Mouse (Mus musculus): ENCODE results near the gene Ankrd35.
A peak's percentile ranks its signal among the peaks of the same experiment; 100 is the strongest.
"Not testable (repeated sequence)": the region's sequence is repeated elsewhere in the genome, so short reads cannot be mapped to it uniquely, and the experiment has no call there.

Gene Ankrd35

DNA sequence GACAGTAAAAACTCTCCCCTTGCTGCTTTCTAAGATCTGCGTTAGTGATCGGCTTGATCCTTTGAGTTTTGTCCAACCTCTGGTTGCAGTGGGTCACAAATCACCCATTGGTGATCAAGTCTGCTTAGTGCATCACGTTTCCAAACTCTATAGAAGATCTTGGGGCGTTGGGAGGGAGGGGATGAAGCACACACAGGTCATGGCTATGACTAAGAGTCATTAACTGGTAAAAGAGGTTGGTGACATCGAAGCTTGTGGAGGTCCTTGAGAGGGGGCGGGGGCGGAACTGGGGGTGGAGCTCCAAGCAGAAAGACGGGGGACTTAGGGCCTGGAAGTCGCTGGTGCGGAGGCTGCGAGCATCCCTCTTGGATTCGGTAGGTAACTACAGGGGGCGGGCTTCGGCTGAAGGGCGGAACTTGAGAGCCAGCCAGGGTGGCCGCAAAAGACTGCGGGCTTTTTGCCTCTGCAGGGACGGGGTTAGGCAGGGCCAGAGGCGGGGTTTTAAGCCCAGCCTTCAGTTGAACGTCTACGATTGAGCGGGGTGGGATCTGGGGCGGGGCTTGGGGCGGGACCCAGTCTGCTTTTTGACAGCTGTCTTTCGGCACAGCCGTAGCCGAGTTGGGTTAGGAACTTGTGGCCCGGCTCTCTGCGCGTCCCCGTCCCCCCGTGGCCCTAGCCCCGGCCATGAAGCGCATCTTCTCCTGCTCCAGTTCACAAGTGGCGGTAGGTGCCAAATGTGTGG is at the start of gene Ankrd35:
TSS of gene Ankrd35 (plus strand) at position 405 of the 742 bp plus-strand sequence.
- peak; percentile 77 for DNase-seq (ENCODE audit: low read depth)

DNA sequence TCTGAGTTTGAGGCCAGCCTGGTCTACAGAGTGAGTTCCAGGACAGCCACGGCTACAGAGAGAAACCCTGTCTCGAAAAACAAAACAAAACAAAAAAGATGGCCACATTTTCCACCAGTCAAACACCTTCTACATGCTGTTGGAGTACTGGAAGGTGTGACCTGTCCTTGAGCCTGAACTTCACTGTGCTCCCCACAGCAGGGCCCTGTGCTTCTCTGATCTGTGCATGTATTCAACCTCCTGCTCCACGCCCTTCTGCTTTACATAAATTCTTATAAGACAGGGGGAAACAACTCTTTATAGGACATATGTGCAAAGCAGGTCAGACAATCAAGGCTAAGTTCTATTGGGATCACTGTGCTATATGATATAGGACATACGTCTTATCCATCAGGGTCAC is 46.7 kb upstream of the Ankrd35 start:
- DNase-seq (ENCODE audit: low read depth), result no peak

DNA sequence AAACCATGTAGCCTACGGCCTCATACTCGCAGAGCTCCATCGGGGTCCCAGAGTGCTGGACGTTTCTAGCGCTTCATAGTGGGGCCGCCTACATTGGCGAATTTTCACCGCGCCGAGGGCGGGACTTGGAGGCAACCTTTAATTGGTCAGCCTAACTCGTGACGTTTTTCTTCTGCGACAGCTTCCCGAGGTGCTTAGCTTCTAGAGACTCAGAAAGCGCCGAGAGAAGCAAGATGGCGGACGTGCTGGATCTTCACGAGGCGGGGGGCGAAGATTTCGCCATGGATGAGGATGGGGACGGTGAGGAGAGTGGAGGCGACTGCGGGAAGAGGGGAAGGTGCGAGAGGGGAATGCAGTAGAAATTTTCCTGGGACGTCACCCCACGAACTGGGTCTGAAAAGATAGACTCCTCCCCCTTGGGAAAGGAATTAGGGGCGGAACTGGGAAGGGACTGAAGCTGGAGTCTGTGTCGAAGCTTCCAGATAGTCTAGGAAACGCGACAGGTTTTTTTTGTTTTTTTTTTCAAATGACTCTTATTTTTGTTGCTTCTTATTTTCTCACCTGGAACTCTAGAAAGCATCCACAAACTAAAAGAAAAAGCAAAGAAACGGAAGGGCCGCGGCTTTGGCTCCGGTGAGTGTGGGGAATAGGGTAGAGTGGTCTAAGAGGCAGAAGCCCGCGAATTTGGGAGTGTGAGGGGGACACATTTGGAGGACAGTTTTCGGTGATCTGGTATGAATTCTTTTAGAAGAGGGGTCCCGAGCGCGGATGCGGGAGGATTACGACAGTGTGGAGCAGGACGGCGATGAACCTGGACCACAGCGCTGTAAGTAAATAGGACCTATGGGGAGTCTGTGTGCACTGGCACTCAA is 40.0 kb upstream of the Ankrd35 start, which contains the start of gene Rbm8a:
TSS of gene Rbm8a (plus strand) at position 205 of the 872 bp plus-strand sequence.
- peak; percentile 99 for DNase-seq (ENCODE audit: low read depth)

DNA sequence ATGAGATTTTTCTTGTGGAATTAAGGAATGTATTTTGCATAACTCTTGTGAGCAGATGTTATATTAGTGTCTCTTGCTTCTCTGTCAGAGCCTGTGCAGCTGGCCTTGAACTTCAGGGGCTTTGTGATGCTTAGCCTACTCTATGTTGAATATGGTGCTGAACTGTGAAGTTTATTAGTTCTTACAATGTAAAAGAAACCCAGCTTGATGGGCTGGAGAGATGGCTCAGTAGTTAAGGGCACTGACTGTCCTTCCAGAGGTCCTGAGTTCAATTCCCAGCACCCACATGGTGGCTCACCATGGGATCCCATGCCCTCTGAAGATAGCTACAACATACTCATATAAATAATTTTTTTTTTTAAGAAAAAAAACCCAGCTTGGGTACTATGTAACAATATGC is 37.9 kb upstream of the Ankrd35 start:
- DNase-seq (ENCODE audit: low read depth), result no peak

DNA sequence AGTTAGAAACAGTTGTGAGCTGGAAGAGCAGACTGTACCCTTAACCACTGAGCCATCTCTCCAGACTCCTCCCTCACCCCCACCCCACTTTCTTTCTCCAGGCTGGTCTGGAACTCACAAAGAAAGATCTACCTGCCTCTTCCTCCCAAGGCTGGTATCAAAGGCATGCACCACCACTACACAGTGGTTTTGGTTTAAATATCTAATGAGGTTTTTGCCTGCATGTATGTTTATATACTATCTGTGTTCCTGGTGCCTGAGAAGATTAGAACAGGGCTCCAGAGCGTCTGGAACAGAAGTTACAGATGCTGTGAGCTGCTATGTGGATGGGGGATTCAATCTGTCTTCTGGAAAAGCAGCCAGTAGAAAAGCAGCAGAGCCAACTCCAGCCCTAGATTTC is 35.9 kb upstream of the Ankrd35 start:
- DNase-seq (ENCODE audit: low read depth), result peak; percentile 13

DNA sequence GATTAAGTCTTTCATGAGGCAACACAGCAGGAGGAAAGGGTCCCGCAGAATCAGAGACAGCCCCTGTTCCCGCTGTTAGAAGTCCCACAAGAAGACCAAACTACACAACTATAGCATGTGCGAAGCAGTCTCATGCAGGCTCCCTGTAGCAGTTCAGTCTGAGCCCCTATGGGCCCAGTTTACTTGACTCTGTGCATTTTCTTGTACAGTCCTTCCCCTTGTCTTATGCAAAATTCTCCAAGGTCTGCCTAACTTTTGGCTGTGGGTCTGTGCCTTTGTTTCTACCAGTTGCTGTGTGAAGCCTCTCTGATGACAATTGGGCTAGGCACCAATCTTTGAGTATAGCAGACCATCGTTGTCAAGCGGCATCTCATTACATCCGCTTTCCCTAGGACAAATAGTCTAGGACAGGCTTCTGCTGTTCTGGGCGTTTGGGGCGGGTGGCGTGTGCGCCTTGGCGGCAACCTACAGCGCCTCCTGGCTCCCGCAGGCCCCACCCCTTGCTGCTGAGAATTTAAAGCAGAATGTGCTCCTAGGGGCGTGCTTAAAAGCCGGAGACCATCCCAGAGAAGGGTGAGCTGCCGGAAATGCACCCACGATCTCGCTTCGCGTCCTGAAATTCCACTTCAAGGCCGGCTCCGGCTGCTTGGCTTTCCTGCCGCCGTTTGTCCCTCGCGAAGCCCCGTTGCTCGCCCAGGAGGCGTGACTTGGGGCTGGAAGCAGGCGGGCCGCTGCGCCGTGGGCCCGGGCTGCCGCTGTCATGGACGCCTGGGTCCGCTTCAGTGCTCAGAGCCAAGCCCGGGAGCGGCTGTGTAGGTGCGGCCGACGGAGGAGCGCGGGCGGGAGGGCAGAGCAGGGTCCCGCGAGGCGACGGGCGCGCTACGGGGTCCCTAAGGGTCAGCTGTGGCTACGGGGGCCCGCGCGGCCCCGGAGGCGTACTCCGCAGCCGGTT is 34.7 kb upstream of the Ankrd35 start, which contains the start of the genes Pex11b and Gm42957:
TSS of gene Pex11b (plus strand) at position 449 of the 952 bp plus-strand sequence.
TSS of gene Gm42957 (plus strand) at position 547 of the 952 bp plus-strand sequence.
- DNase-seq (ENCODE audit: low read depth), result peak; percentile 72

DNA sequence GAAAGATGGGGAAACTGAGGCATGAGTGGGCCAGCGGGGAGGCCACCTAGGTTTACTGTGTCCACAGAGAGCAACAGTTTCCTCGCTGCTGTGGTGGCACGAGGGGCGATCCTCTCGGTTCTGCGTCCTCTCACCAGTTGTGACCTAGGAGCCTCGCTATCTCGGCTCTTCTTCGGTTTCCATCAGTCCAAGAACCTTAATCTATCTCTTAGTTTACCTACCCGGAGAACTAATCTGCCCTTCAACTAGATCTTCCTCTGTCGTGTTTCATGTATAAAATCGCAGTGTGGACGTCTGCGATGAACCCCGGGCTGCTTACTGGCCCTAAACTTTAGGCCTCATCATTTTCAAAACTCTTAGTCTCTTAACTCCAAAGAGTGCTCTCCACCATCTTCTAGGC is 34.0 kb upstream of the Ankrd35 start:
- DNase-seq (ENCODE audit: low read depth), result peak; percentile 16

DNA sequence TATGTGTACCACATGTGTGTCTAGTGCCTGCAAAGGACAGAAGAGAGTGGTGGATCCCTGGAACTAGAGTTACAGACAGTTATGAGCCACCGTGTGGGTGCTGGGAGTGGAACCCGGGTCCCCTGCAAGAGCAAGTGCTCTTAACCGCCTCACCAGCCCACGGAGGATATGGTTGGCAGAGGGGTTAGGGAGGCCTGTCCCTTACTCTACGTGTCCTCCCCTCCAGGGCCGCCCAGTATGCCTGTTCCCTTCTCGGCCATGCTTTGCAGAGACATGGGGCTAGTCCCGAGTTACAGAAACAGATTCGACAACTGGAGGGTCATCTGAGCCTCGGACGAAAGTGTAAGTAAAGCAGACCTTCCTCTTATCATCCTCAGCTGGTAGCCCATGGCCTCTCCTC is 33.5 kb upstream of the Ankrd35 start:
- no peak for DNase-seq (ENCODE audit: low read depth)

DNA sequence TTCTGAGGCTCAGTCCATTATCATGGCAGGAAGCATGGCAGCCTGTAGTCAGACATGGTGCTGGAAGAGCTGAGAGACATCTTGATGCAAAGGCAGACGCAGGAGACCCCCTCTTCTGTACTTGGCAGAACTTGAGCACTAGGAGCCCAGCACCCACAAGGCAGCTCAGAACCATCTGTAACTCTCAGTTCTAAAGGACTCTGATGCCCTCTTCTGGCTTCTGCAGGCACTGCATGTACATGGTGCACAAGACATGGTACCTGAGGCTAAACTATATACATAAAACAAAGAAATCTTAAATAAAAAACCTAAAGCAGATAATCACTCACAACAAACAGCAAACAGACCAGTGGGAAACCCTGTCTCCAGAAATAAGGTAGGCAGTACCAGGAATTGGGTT is 30.7 kb upstream of the Ankrd35 start:
- DNase-seq (ENCODE audit: low read depth), result peak; percentile 61

DNA sequence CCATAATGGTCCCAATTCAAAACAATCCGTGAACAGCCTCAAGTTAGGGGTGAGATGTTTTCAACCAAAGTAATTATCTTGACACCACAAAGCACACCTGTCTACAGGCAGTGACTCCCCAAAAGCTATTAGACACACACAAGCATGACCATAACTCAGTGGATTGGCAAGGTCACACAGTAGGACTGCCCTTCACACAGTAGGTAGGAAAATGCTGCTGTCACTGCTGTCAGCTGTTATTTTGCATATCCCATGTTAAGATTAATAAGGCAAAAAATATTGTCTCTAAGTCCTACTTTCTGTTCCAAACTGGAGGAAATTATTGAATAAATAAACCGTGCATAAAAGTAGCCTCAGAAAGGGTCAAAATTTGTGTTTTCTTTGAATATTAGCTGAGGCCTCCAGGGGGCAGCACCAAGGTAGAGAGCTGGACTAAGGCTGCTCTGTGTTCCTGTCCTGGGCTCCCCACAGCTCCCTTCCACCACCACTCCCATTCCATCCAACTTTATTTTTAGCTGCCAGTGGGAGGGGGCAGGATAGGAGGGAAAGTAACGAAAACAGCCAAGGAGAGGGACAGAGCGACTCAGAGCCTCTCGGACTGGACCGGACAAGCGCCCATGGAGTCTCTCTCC is 24.8 kb upstream of the Ankrd35 start, which contains the start of gene Itga10:
TSS of gene Itga10 (plus strand) at position 567 of the 632 bp plus-strand sequence.
- peak; percentile 28 for DNase-seq (ENCODE audit: low read depth)

DNA sequence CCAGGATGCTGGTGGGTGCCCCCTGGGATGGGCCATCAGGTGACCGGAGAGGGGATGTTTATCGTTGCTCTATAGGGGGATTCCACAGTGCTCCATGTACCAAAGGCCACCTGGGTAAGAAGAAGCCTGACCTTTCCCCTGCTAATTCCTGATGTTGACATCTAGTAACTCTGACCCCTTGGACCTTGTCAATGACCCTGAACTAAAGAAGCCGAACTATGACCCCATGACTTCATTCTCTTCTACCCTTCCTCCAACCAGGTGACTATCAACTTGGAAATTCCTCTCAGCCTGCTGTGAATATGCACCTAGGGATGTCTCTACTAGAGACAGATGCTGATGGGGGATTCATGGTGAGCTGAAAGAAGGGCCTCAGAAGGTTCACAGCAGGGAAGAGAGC is 22.6 kb upstream of the Ankrd35 start:
- DNase-seq (ENCODE audit: low read depth), result no peak

DNA sequence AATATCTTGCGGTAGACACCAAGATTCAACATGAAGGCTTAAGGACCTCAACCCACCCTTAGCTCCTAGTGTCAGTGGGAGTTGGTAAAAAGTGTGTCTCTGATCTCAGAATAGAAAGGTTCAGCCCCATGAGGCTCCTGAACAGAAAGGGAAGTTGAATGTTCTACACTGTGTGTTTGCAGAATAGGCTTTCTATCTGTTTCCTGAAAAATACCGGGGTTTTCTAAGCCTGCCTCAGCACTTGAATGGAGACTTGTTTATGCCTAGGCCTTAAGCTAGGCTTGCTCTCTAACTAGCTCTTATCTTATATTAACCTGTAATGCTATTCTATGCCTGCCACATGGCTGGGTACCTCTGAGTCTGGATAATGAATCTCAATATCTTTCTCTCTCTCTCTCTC is 9.0 kb upstream of the Ankrd35 start:
- DNase-seq (ENCODE audit: low read depth), result no peak

DNA sequence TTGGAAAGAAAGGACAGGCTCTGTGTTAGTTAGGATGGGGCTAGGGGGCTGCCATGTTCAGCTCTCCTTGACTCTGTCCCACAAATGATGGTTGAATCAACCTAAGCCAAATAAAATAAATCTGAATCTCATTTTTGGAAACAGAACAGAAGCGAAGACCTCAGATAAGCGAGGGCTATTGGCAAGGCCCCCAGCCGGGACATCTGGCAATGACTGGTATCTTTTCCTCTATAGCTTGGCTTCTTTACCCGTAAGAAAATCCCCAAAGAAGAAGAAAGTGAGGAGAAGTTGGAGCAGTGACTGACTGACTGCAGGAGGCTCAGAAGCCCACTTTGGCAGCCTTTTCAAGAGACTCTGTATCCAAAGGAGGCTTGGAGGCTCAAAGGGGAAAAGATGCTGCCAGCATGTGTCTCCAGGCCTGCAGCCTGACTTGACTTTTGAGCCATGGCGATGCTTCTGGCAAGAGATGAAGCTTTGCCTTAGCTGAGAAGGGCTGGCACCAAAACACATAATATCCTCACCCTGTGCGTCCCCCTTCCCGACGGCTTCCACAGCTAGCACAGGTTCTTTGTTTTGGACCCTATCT is 7.1 kb upstream of the Ankrd35 start:
- DNase-seq (ENCODE audit: low read depth), result no peak

DNA sequence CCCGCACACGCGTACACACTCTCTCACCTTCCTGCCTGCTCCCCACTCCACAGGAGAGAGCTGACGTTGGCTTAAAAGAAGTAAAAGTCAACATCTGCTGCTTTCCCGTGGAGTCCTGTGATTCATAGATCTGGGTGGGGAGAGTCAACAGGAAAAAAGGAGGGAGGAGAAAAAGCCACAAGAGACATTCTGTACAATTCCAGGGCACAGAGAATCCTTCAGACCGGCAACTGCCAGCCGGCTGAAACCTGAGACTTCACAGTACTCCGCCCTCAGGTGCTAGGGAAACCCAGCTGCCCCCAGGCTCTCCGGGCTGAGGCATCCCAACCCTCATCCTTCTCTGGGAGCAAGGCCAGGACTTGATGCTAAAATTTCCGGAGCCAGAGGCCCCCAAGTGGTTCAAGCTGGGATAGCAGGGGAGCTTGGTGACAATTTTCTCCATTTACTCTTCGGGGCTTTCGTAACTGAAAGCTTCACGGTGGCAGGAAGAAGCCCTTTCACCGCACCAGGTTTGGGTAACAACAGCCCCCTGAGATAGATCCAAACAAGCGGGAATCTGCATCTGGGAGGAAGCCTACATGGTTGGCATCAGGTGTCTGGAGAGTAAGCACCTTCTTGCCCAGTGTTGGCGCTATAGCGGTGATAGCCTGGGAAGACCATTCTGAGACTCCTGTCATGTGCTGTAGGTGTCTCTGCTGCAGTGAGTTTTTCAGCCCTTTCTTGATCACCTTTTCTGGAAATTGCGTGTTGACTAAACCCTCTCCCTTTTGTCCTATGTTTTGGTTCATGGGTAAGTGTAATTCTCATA is 6.3 kb upstream of the Ankrd35 start:
- DNase-seq (ENCODE audit: low read depth), result peak; percentile 64

DNA sequence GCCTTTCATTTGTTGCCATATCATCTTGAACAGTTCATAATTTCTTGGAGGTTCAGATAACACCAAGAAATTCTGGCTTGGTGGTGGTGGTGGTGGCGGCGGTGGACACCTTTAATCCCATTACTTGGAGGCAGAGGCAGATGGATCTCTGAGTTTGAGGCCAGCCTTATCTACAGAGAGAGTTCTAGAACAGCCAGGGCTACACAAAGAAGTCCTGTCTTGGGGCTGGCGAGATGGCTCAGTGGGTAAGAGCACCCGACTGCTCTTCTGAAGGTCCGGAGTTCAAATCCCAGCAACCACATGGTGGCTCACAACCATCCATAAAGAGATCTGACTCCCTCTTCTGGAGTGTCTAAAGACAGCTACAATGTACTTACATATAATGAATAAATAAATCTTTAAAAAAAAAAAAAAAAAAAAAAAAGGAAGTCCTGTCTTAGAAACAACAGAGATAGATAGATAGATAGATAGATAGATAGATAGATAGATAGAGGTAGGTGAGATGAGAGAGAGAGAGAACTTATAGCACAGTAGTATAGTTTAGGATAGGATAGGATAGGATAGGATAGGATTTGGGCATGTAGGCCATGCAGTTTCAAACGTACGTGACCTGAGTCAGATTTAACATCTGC is 4.1 kb upstream of the Ankrd35 start:
- not testable (repeated sequence) for DNase-seq (ENCODE audit: low read depth)

DNA sequence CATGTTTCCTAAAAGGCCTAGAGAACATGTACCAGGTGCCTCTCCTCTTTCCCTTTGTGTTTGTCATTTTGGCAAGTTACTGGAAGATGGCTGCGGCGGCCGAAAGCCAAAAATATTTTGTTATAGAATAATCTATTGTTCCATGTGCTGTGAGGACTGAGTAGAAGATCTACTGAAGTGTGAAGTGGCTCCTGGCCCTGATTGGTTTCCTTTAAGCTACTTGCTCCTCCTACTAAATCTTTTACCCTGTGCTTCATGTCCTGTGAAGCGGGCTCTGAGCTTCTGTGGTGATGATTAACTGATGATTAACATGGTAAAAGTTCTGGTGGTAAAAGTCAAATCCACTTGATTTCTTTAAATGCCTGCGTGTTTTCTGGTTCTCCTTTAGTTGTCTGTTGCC is 3.0 kb upstream of the Ankrd35 start:
- DNase-seq (ENCODE audit: low read depth), result no peak

DNA sequence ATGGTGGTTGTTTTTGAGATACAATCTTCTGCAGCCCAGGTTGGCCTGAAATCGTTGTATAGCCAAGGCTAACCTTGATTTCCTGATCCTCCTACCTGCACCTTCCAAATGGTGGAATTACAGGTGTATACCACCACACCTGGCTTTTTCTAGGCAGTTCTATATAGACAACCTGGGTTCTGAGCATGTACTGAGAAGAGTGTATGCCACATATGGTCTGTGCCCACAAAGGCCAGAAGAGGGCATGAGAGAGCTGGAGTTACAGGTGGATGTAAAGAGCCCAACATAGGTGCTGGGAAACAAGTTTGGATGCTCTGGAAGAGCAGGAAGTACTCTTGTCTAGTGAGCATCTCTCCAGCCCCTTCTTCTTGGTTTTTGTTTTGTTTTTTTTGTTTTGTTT is 2.6 kb upstream of the Ankrd35 start:
- no peak for DNase-seq (ENCODE audit: low read depth)

DNA sequence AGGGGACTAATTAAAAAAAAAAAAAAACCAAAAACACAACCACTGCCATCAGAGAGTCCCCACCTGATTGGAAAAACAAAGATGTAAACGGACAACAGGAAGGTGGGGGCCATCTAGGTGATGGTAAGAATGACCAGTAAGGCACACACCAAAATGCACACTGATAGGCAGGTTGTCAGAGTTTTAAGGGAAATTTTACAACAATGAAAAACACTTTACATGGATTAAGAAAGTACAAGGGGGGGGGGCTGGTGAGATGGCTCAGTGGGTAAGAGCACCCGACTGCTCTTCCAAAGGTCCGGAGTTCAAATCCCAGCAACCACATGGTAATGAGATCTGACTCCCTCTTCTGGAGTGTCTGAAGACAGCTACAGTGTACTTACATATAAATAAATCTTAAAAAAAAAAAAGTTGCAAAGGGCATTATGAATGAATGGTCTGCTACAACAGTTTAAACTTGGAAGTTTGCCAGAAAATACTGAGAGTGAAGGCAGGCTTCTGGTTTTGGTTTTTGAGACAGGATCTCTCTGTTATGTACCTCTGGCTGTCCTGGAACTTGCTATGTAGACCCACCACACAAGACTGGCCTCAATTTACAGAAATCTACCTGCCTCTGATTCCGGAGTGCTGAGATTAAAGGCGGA is 1.4 kb upstream of the Ankrd35 start:
- DNase-seq (ENCODE audit: low read depth), result no peak

DNA sequence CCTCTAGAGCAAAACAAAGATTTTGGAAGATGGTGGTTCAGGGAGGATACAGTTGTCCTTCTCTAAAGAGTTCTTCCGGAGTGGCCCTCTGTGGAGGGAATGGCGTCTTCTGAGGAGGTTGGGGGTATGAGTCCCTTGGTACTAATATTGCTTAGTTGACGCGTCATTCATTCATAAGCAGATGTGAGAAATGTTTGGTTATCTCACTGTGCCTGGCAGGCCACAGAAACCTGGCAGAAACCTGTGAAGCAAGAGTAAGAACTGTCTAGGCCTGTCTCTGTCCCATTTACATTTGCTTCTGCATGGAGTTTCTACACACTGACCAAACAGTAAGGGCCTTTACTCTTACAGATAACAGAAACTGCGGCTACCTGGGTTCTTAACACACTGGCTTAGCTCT is 1.6 kb downstream of the Ankrd35 start:
- DNase-seq (ENCODE audit: low read depth), result no peak
